Mouse (Mus musculus) heart, embryonic 10.5 days (tissue): ENCODE results near the gene Hmmr. TPM values are rescaled to one million over a fixed set of nuclear protein-coding genes. Genes with fewer than 3 reads are reported as not detected.
A peak's percentile ranks its signal among the peaks of the same experiment; 100 is the strongest.

ENCODE experiments used
- DNase-seq: peaks from one replicate; pipeline ENCODE4 v3.0.0-alpha.2; 2017; ENCODE audit warnings: low spot score
- H3K27ac ChIP-seq: fragments of 300-500 bp; sonication (generic); 2 replicates; pipeline ENCODE4 v1.5.1; 2016; ENCODE audit warnings: mild to moderate bottlenecking
- H3K27me3 ChIP-seq: fragments of 300-500 bp; sonication (generic); 2 replicates; pipeline ENCODE4 v1.6.1; 2016; ENCODE audit warnings: mild to moderate bottlenecking; ENCODE audit not compliant: poor library complexity, insufficient read depth, severe bottlenecking
- H3K36me3 ChIP-seq: fragments of 300-500 bp; sonication (generic); 2 replicates; pipeline ENCODE4 v1.6.1; 2016; ENCODE audit warnings: mild to moderate bottlenecking, moderate library complexity
- H3K4me1 ChIP-seq: fragments of 300-500 bp; sonication (generic); 2 replicates; pipeline ENCODE4 v1.6.1; 2016; ENCODE audit warnings: mild to moderate bottlenecking
- H3K4me3 ChIP-seq: fragments of 300-500 bp; sonication (generic); 2 replicates; pipeline ENCODE4 v1.5.1; 2016; ENCODE audit warnings: mild to moderate bottlenecking, moderate library complexity
- H3K9me3 ChIP-seq: fragments of 300-500 bp; sonication (generic); 2 replicates; pipeline ENCODE4 v1.6.1; 2016; ENCODE audit warnings: mild to moderate bottlenecking, moderate library complexity
- WGBS: fragments of 180-500 bp; shearing (Covaris S2); methylation state at CpG from one replicate; pipeline ENCODE4 v1.1.7; 2016; 5-methylcytosine and 5-hydroxymethylcytosine counted together
- polyA plus RNA-seq: library from polyadenylated mRNA; unstranded; fragments of >200 nt; fragmentation: Nextera tagmentation; extraction: Ambion mirVana; gene quantifications from 2 replicates; pipeline ENCODE4 v1.2.1, GENCODE M21; 2016

Gene Hmmr
- polyA plus RNA-seq, 1 experiment from 2014 or later = 63.0 TPM

DNA sequence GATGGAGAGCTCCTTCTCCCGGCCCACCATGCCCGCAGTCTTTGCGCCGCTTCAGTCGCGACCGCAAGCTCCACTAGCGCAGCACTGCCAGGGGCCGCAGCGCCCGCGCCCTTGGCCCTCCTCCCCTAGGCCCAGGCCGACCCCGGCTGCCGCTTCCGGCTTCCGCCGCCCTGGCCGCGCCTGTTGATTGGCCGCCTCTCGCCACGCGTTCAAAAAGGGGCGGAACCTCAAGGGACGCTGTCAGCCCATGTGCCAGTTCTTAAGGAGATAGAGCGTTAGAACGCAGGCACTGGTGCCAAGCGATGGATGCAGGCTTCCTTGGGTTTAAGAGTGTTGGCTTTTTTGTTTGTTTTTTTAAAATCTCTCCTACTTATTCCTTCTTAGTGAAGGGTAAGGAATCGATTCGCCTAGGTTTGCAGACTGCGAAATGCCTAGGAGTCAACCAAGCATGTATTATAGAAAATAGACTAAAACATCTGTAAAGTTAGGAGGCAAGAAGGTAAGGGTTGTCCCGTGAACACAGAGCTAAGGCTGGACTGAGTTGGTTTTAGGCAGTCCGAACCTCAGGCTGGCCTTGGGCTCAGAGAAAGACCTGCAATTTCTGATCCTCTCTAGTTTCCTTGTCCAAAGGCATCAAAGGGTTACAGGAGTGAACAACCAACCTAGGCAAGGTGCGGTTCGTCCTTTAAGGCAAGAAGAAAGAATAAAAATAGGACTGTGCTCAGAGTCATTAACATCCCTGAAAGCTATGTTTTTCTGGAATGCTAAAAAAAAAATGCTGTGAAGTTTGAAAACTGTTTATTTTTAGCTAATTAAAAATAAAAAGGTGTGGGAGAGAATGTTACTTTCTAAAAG is 40.5 kb downstream of the Hmmr start:
- H3K4me3 ChIP-seq = peak overlapping the region; percentile 89
- WGBS = 1% methylated on average over 36 of the region's 36 CpGs
- peaks cover 13% of the 10 kb centered on the region for H3K4me1 ChIP-seq
- peak overlapping the region; percentile 97 for H3K27ac ChIP-seq
- peaks cover 5% of the 10 kb centered on the region; the same call in 1 of the 2 replicates for H3K36me3 ChIP-seq
- DNase-seq = peak; percentile 96
- no peaks in the 10 kb centered on the region for H3K9me3 ChIP-seq
- H3K27me3 ChIP-seq = no peaks in the 10 kb centered on the region

- peak overlapping the region; percentile 89 for H3K4me3 ChIP-seq
- no peaks in the 10 kb centered on the region for H3K27me3 ChIP-seq
- H3K27ac ChIP-seq = peak overlapping the region; percentile 97
- H3K9me3 ChIP-seq = no peaks in the 10 kb centered on the region
- 0% methylated on average over 28 of the region's 28 CpGs for WGBS
- DNase-seq = no peak
- H3K4me1 ChIP-seq = peaks cover 13% of the 10 kb centered on the region
- peaks cover 10% of the 10 kb centered on the region for H3K36me3 ChIP-seq
Observed at GRCm38 (mm10) chr11:40692101-40692509, 41.1 kb downstream of the Hmmr start.

- whole genome bisulfite sequencing = 44% methylated on average over 5 of the region's 5 CpGs
- DNase-seq = no peak
- peak overlapping the region; percentile 89 for H3K4me3 ChIP-seq
- no peak overlapping the region for H3K27ac ChIP-seq
- H3K9me3 ChIP-seq = no peaks in the 10 kb centered on the region
- peaks cover 13% of the 10 kb centered on the region for H3K4me1 ChIP-seq
- no peaks in the 10 kb centered on the region for H3K27me3 ChIP-seq
- H3K36me3 ChIP-seq = peaks cover 25% of the 10 kb centered on the region
Observed at GRCm38 (mm10) chr11:40690444-40691127, 42.6 kb downstream of the Hmmr start.

GRCm38 (mm10) chr11:40683295-40683694 is 49.9 kb downstream of the Hmmr start:
- H3K27me3 ChIP-seq = no peaks in the 10 kb centered on the region
- H3K27ac ChIP-seq = no peak overlapping the region
- 90% methylated on average over 3 of the region's 3 CpGs for WGBS
- H3K9me3 ChIP-seq = no peaks in the 10 kb centered on the region
- H3K36me3 ChIP-seq = peaks cover 95% of the 10 kb centered on the region
- no peak overlapping the region for H3K4me3 ChIP-seq
- no peak for DNase-seq
- H3K4me1 ChIP-seq = no peaks in the 10 kb centered on the region

- no peaks in the 10 kb centered on the region for H3K27me3 ChIP-seq
- no peak for DNase-seq
- no peak overlapping the region for H3K27ac ChIP-seq
- H3K4me1 ChIP-seq = no peaks in the 10 kb centered on the region
- WGBS = 91% methylated on average over 3 of the region's 3 CpGs
- no peak overlapping the region for H3K4me3 ChIP-seq
- peaks cover 97% of the 10 kb centered on the region for H3K36me3 ChIP-seq
- H3K9me3 ChIP-seq = no peaks in the 10 kb centered on the region
Observed at GRCm38 (mm10) chr11:40682456-40682855, 50.8 kb downstream of the Hmmr start.

GRCm38 (mm10) chr11:40677169-40677568 is 56.1 kb downstream of the Hmmr start:
- WGBS = 100% methylated on average over 1 of the region's 1 CpGs
- Histone ChIP-seq H3K27me3 (no peaks in the 10 kb centered on the region), H3K36me3 (peaks cover 58% of the 10 kb centered on the region), H3K9me3 (no peaks in the 10 kb centered on the region), H3K4me1 (no peaks in the 10 kb centered on the region), H3K4me3 (no peak overlapping the region), H3K27ac (no peak overlapping the region)
- no peak for DNase-seq

DNA sequence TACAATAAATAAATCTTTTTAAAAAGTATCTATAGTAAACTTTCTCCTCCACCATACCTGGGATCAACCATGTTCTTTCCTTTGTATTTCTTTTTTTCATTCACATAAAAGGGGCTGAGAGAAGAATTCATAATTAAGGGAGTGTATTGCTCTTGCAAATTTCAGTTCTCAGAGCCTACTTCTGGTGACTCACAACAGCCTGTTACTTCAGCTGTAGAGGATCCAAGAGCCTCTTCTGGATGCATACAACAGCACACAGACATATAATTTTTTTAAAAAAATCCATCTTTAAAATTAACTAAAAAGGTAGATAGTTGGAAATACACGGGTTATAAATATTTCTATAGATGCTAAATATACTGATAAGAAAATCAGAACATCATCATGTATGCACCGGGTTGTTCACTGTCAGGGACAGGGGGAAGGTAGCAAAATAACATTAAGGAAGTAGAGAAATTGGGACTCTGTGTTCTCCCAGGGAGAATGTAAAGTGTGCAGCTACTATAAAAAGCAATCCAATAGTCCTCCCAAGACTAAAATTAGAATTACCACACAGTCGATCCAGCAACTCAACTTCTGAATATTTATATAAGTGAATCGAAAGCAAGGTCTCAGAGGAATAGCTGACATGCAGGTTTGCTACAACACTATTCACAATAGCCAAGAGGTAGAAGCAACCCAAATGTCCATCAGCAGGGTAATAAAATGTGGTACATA is 58.0 kb downstream of the Hmmr start:
- Histone ChIP-seq H3K9me3 (no peaks in the 10 kb centered on the region), H3K27me3 (no peaks in the 10 kb centered on the region), H3K4me3 (no peak overlapping the region), H3K36me3 (peaks cover 38% of the 10 kb centered on the region), H3K4me1 (no peaks in the 10 kb centered on the region), H3K27ac (no peak overlapping the region)
- WGBS = 72% methylated on average over 4 of the region's 4 CpGs
- DNase-seq = no peak

Other genes starting within 250 kb of the Hmmr start
- 103 and 106 TPM in 2 replicates for gene Mat2b, start 38.2 kb downstream of the Hmmr start, polyA plus RNA-seq
- 152 and 184 TPM in 2 replicates for gene Nudcd2, start 245 bp upstream of the Hmmr start, polyA plus RNA-seq
- 76.3 and 127 TPM in 2 replicates for gene Ccng1, start 21.9 kb upstream of the Hmmr start, polyA plus RNA-seq